In the genomic region with DNA sequence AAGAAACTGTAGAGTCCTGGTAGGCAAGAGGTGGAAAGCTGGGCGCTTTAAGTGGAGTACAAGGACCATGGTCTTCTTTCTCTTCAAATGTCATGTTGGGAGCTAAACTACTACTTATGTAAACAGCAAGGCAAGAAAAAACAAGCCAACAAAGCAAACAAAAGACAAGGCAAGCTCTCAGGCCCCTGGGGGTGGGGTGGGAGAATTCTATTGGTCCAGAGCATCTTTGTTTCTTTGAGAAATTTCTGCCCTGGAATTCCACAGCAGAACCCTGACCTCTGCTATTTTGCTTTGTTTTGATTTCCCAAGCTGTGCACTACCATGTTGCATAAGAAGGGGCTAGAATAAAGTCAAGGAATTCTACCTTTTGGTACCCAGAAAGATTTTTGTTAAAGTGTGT, we compare ENCODE assay signal across 16 mouse cellular contexts.
DNase-seq lines count a peak whose midpoint lies in the region; ATAC-seq and TF ChIP-seq lines count a peak whose summit lies in the region.
"Had no signal": no experiment of that assay in that cellular context is flagged by ENCODE, and none has a peak within 500 bp of the region (broad histone marks: within the 10 kb centered on the region; RNA-seq: fewer than 3 reads in every experiment).

No protein-coding gene starts in this region.

- H3K36me3 ChIP-seq in heart, adult 2 months (ENCODE audit: control insufficient read depth, insufficient read depth, low read length), result peaks cover 5% of the 10 kb centered on the region
- no peaks in the 10 kb centered on the region for H3K36me3 ChIP-seq in heart, embryonic 12.5 days
- H3K36me3 ChIP-seq in lung, postnatal 0 days (ENCODE audit: insufficient read depth, low read length), result no peaks in the 10 kb centered on the region
- H3K36me3 ChIP-seq: liver, embryonic 15.5 days; neural tube, embryonic 12.5 days had no signal

- H3K79me2 ChIP-seq in heart, adult 2 months (replicated peaks; ENCODE audit: control insufficient read depth, insufficient read depth, low read length), result peaks cover 2% of the 10 kb centered on the region

- H3K9ac ChIP-seq in heart, adult 2 months (ENCODE audit: low read depth, low read length), result no peak overlapping the region
- no peak overlapping the region for H3K9ac ChIP-seq in heart, embryonic 12.5 days
- no peak overlapping the region for H3K9ac ChIP-seq in lung, postnatal 0 days (replicated peaks; ENCODE audit: low read depth)
- H3K9ac ChIP-seq: limb, embryonic 12.5 days; liver, embryonic 15.5 days; neural tube, embryonic 12.5 days had no signal

- H3K27ac ChIP-seq in heart, adult 2 months, result peak overlapping the region; percentile 26
- H3K27ac ChIP-seq in heart, embryonic 12.5 days (ENCODE audit: poor library complexity, severe bottlenecking), result no peak overlapping the region
- no peak overlapping the region for H3K27ac ChIP-seq in lung, postnatal 0 days (ENCODE audit: low read length)
- H3K27ac ChIP-seq in brown adipose tissue, adult 24 weeks (replicated peaks; ENCODE audit: low read depth, low read length), result 0 out of 2 replicates have a peak overlapping the region, but pooled peaks have one; percentile 16
- H3K27ac ChIP-seq: limb, embryonic 12.5 days; liver, embryonic 15.5 days; neural tube, embryonic 12.5 days had no signal

- no peak for TF ChIP-seq POLR2A in heart, adult 2 months (IDR thresholded peaks at IDR 0.05; ENCODE audit: insufficient read depth, low read depth, low read length)

- intact Hi-C loops in heart, adult 2 months (cut with DNase I), result no loop called here

- TF ChIP-seq EP300 in heart, adult 2 months (IDR thresholded peaks at IDR 0.05; ENCODE audit: insufficient read depth, low read depth, low read length), result no peak
- TF ChIP-seq EP300 in lung, postnatal 0 days (IDR thresholded peaks at IDR 0.05), result no peak

- no peak for ATAC-seq in heart, embryonic 12.5 days (ENCODE audit: insufficient number of reproducible peaks, low FRiP score)
- ATAC-seq in lung, postnatal 0 days, result no peak
- ATAC-seq: CD4-positive, CD25-positive, alpha-beta regulatory T cell, adult 4 months had no signal

- H3K9me3 ChIP-seq in heart, embryonic 12.5 days (replicated peaks), result no peaks in the 10 kb centered on the region
- H3K9me3 ChIP-seq in lung, postnatal 0 days (ENCODE audit: low read length), result no peaks in the 10 kb centered on the region
- H3K9me3 ChIP-seq: limb, embryonic 12.5 days; liver, embryonic 15.5 days; neural tube, embryonic 12.5 days had no signal

- TF ChIP-seq CTCF in heart, adult 2 months (IDR thresholded peaks at IDR 0.05), result no peak
- TF ChIP-seq CTCF in lung, postnatal 0 days (IDR thresholded peaks at IDR 0.05), result no peak

- H3K4me1 ChIP-seq in heart, adult 2 months (ENCODE audit: control insufficient read depth, insufficient read depth, low read length), result peaks cover 11% of the 10 kb centered on the region
- peaks cover 19% of the 10 kb centered on the region for H3K4me1 ChIP-seq in heart, embryonic 12.5 days (replicated peaks)
- peaks cover 3% of the 10 kb centered on the region; the same call in 1 of the 2 replicates for H3K4me1 ChIP-seq in lung, postnatal 0 days (ENCODE audit: insufficient read depth, low read depth, low read length)
- H3K4me1 ChIP-seq in brown adipose tissue, adult 24 weeks (ENCODE audit: control insufficient read depth, insufficient read depth, insufficient read length, low read length), result peaks cover 6% of the 10 kb centered on the region; the same call in 1 of the 2 replicates
- H3K4me1 ChIP-seq: neural tube, embryonic 12.5 days had no signal

- H3K27me3 ChIP-seq in heart, adult 2 months (ENCODE audit: control insufficient read depth, insufficient read depth, low read length), result no peaks in the 10 kb centered on the region
- H3K27me3 ChIP-seq in heart, embryonic 12.5 days (replicated peaks), result no peaks in the 10 kb centered on the region
- H3K27me3 ChIP-seq in lung, postnatal 0 days (replicated peaks; ENCODE audit: insufficient read depth, low read length), result no peaks in the 10 kb centered on the region
- H3K27me3 ChIP-seq: limb, embryonic 12.5 days; liver, embryonic 15.5 days; neural tube, embryonic 12.5 days had no signal

- no peak for DNase-seq in heart, adult 2 months
- peak; percentile 52 for DNase-seq in lung, postnatal 25 days (ENCODE audit: low spot score)
- DNase-seq in lung, postnatal 0 days (ENCODE audit: low spot score), result no peak
- DNase-seq in fibroblast of lung, adult 2 months (ENCODE audit: low read depth), result peak; percentile 70
- DNase-seq in cerebellum, adult 11-12 months, result no peak
- DNase-seq: cerebellum, postnatal 36 days; heart, postnatal 4 days; right cerebral cortex, postnatal 4 days; thymus, adult 2 months had no signal

- no peak overlapping the region for H3K4me3 ChIP-seq in heart, adult 2 months
- no peak overlapping the region for H3K4me3 ChIP-seq in heart, embryonic 12.5 days
- H3K4me3 ChIP-seq in lung, postnatal 0 days (ENCODE audit: low read depth, low read length), result no peak overlapping the region
- H3K4me3 ChIP-seq in brown adipose tissue, adult 24 weeks (ENCODE audit: insufficient read depth, low read depth, low read length), result no peak overlapping the region
- H3K4me3 ChIP-seq: limb, embryonic 12.5 days; liver, embryonic 15.5 days; neural tube, embryonic 12.5 days had no signal

- no peak overlapping the region for H3K4me2 ChIP-seq in heart, embryonic 12.5 days
- H3K4me2 ChIP-seq in lung, postnatal 0 days (replicated peaks; ENCODE audit: low read depth, low read length), result no peak overlapping the region
- H3K4me2 ChIP-seq: heart, embryonic 11.5 days; limb, embryonic 12.5 days; liver, embryonic 15.5 days; neural tube, embryonic 12.5 days had no signal

- WGBS in heart, adult 2 months, result 98% methylated on average over 1 of the region's 1 CpGs
- WGBS in heart, embryonic 12.5 days, result 93% methylated on average over 1 of the region's 1 CpGs
- 71% methylated on average over 1 of the region's 1 CpGs for WGBS in lung, postnatal 0 days

Comparison
In these comparisons a context has a peak if more than half of its experiments do, and no peak if none do; other contexts are left out.
1. DNase-seq: peak in lung, postnatal 25 days (single experiment) and fibroblast of lung, adult 2 months (single experiment); none in heart, adult 2 months (0 of 2), lung, postnatal 0 days (single experiment) and cerebellum, adult 11-12 months (single experiment).
2. H3K27ac ChIP-seq: peak in heart, adult 2 months (single experiment) and brown adipose tissue, adult 24 weeks (single experiment); none in heart, embryonic 12.5 days (single experiment) and lung, postnatal 0 days (single experiment).